Mouse (Mus musculus) heart, postnatal 0 days (tissue): Measurements from ENCODE around the gene Ephb1. TPM values are rescaled to one million over a fixed set of nuclear protein-coding genes. Genes with fewer than 3 reads are reported as not detected.

ENCODE experiments used
- ATAC-seq: fragments of 200-750 bp; cut with Nextera tagmentation; 2 replicates; pipeline ENCODE4 v1.8.0; 2017; ENCODE audit warnings: low read depth, moderate number of reproducible peaks, moderate library complexity; ENCODE audit not compliant: insufficient read depth
- DNase-seq: peaks from one replicate; pipeline ENCODE4 v3.0.0-alpha.2; 2016; ENCODE audit warnings: low spot score
- H3K27ac ChIP-seq: fragments of 300-500 bp; sonication (generic); 2 replicates; pipeline ENCODE4 v1.5.1; 2014; ENCODE audit warnings: low read depth, mild to moderate bottlenecking
- H3K27me3 ChIP-seq: fragments of 300-500 bp; sonication (generic); 2 replicates; pipeline ENCODE4 v1.6.1; 2014; ENCODE audit warnings: low read length, mixed read lengths; ENCODE audit not compliant: control insufficient read depth, insufficient read depth
- H3K36me3 ChIP-seq: fragments of 300-500 bp; sonication (generic); replicated peaks from 2 replicates; pipeline ENCODE4 v1.6.1; 2014; ENCODE audit warnings: low read length, mixed read lengths; ENCODE audit not compliant: control insufficient read depth, insufficient read depth
- H3K4me1 ChIP-seq: fragments of 300-500 bp; sonication (generic); 2 replicates; pipeline ENCODE4 v1.6.1; 2014; ENCODE audit warnings: antibody characterized with exemption; ENCODE audit not compliant: control insufficient read depth, insufficient read depth
- H3K4me2 ChIP-seq: fragments of 300-500 bp; sonication (generic); 2 replicates; pipeline ENCODE4 v1.6.1; 2014; ENCODE audit warnings: low read depth, mild to moderate bottlenecking, low read length, moderate library complexity
- H3K4me3 ChIP-seq: fragments of 300-500 bp; sonication (generic); 2 replicates; pipeline ENCODE4 v1.5.1; 2014; ENCODE audit warnings: low read depth, low read length
- H3K9ac ChIP-seq: fragments of 300-500 bp; sonication (generic); replicated peaks from 2 replicates; pipeline ENCODE4 v1.6.1; 2014; ENCODE audit warnings: low read depth, low read length, mixed read lengths
- H3K9me3 ChIP-seq: fragments of 300-500 bp; sonication (generic); replicated peaks from 2 replicates; pipeline ENCODE4 v1.6.1; 2016; ENCODE audit warnings: low read length; ENCODE audit not compliant: control insufficient read depth
- CTCF ChIP-seq: IDR thresholded peaks from 2 replicates; pipeline ENCODE4 v1.5.1; 2016; ENCODE audit warnings: antibody characterized with exemption, control low read depth, low read depth
- EP300 ChIP-seq: IDR thresholded peaks from 2 replicates; pipeline ENCODE4 v1.6.1; 2016; ENCODE audit warnings: antibody characterized with exemption, low read depth
- WGBS: fragments of 180-500 bp; shearing (Covaris S2); extraction: QIAGEN DNeasy Blood & Tissue Kit; methylation state at CpG from one replicate; pipeline ENCODE4 v1.1.7; 2014; 5-methylcytosine and 5-hydroxymethylcytosine counted together
- polyA plus RNA-seq: library from polyadenylated mRNA; unstranded; fragments of >200 nt; fragmentation: Nextera tagmentation; extraction: Ambion mirVana; gene quantifications from 2 replicates; pipeline ENCODE4 v1.2.1, GENCODE M21; 2015
- total RNA-seq: library from RNA; depleted of rRNA; stranded (reverse); fragments of >200 nt; gene quantifications from 2 replicates; pipeline ENCODE4 v1.2.3, GENCODE M21; 2014; ENCODE audit warnings: low replicate concordance

The Ephb1 gene
- total and polyA plus RNA-seq, 2 experiments from 2014 or later = 0.96 to 2.1 TPM

DNA sequence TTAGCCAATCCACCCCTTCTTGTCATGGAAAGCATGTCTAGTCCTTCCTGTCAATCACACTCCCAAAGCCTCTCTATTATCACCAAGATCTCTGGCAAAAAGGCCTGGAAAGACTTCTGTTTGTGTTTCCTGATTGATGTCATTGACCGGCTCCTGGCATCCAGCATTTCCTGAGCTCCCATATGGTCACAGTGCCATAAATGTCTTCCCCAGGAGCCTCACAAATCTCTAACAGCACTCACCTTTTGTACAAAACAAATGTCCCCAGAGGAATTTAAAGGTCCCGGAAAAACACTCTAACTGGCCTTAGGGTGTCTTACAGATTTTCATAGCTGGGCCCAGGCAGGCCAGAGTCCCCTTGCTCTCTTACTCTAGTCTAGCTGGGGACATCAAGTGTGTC is 112.9 kb downstream of the Ephb1 start:
- H3K4me1 ChIP-seq = no peaks in the 10 kb centered on the region
- no peak overlapping the region for H3K4me3 ChIP-seq
- WGBS = 67% methylated on average over 2 of the region's 2 CpGs
- 0 out of 2 replicates have a peak, but pooled peaks cover 23% of the 10 kb centered on the region for H3K27me3 ChIP-seq
- H3K27ac ChIP-seq = no peak overlapping the region
- H3K9me3 ChIP-seq = no peaks in the 10 kb centered on the region
- no peaks in the 10 kb centered on the region for H3K36me3 ChIP-seq
- no peak for ATAC-seq
- TF ChIP-seq EP300 = no peak
- no peak overlapping the region for H3K4me2 ChIP-seq
- H3K9ac ChIP-seq = no peak overlapping the region
- DNase-seq = no peak

GRCm38 (mm10) chr9:102240215-102240614 is 114.3 kb downstream of the Ephb1 start:
- Histone ChIP-seq H3K9me3 (no peaks in the 10 kb centered on the region), H3K27ac (no peak overlapping the region), H3K36me3 (no peaks in the 10 kb centered on the region), H3K4me2 (no peak overlapping the region), H3K27me3 (0 out of 2 replicates have a peak, but pooled peaks cover 23% of the 10 kb centered on the region), H3K4me1 (no peaks in the 10 kb centered on the region), H3K4me3 (no peak overlapping the region), H3K9ac (no peak overlapping the region)
- 64% methylated on average over 4 of the region's 4 CpGs for WGBS
- ATAC-seq (no peak), DNase-seq (no peak)
- TF ChIP-seq CTCF (no peak), EP300 (no peak)

DNA sequence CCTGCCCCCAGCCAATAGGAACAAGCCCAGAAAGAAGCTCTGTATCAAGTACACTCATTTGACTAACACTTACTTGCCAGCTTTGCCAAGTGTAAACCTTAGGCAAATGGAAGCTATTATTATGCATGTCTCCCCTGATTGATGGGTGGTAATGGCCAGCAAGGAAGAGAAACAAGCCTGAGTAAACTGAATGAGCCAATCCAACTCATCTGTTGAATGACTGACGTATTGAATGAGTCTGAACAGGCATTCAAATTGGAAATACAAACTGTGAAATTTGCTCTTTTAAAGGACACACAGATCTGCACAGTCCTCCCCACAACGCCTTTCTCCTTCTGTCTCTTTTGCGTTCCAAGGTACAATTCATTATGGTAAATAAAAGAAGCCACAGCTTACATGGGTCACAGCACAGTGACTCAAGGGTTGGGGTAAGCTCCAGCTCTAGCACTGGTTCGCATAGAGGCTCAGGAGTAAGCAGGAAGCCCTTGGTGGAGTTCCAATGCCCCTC is 119.0 kb downstream of the Ephb1 start:
- Histone ChIP-seq H3K9ac (no peak overlapping the region), H3K4me2 (no peak overlapping the region), H3K9me3 (no peaks in the 10 kb centered on the region), H3K36me3 (no peaks in the 10 kb centered on the region), H3K27me3 (0 out of 2 replicates have a peak, but pooled peaks cover 5% of the 10 kb centered on the region), H3K4me1 (no peaks in the 10 kb centered on the region), H3K27ac (no peak overlapping the region), H3K4me3 (no peak overlapping the region)
- WGBS = 74% methylated on average over 4 of the region's 4 CpGs
- no peak for ATAC-seq
- no peak for TF ChIP-seq CTCF
- TF ChIP-seq EP300 = no peak
- no peak for DNase-seq

GRCm38 (mm10) chr9:102231248-102231647 is 123.2 kb downstream of the Ephb1 start:
- Histone ChIP-seq H3K27ac (no peak overlapping the region), H3K9me3 (no peaks in the 10 kb centered on the region), H3K9ac (no peak overlapping the region), H3K36me3 (no peaks in the 10 kb centered on the region), H3K4me1 (no peaks in the 10 kb centered on the region), H3K27me3 (no peaks in the 10 kb centered on the region), H3K4me2 (no peak overlapping the region), H3K4me3 (no peak overlapping the region)
- 72% methylated on average over 6 of the region's 6 CpGs for WGBS
- ATAC-seq (no peak), DNase-seq (no peak)
- no peak for TF ChIP-seq EP300
- no peak for TF ChIP-seq CTCF

- Histone ChIP-seq H3K9ac (no peak overlapping the region), H3K27ac (no peak overlapping the region), H3K27me3 (no peaks in the 10 kb centered on the region), H3K4me1 (no peaks in the 10 kb centered on the region), H3K4me2 (no peak overlapping the region), H3K36me3 (no peaks in the 10 kb centered on the region), H3K4me3 (no peak overlapping the region), H3K9me3 (no peaks in the 10 kb centered on the region)
- ATAC-seq (no peak), DNase-seq (no peak)
- TF ChIP-seq CTCF (no peak), EP300 (no peak)
- WGBS = 42% methylated on average over 7 of the region's 7 CpGs
Measured at GRCm38 (mm10) chr9:102216746-102217566, 137.5 kb downstream of the Ephb1 start.

GRCm38 (mm10) chr9:102212036-102212383 is 142.5 kb downstream of the Ephb1 start:
- Histone ChIP-seq H3K9me3 (no peaks in the 10 kb centered on the region), H3K27ac (no peak overlapping the region), H3K4me2 (no peak overlapping the region), H3K4me1 (no peaks in the 10 kb centered on the region), H3K27me3 (no peaks in the 10 kb centered on the region), H3K9ac (no peak overlapping the region), H3K36me3 (no peaks in the 10 kb centered on the region), H3K4me3 (no peak overlapping the region)
- no peak for DNase-seq
- no peak for TF ChIP-seq CTCF
- TF ChIP-seq EP300 = no peak
- 36% methylated on average over 1 of the region's 1 CpGs for WGBS
- ATAC-seq = no peak
